Mouse (Mus musculus): ENCODE measurements around the gene Pnrc1. TPM values are rescaled to one million over a fixed set of nuclear protein-coding genes. Genes with fewer than 3 reads are reported as not detected.

Pnrc1 gene
- total RNA-seq, 2 experiments from 2014 or later = 103 to 110 TPM

- DNase-seq = no peak
Measured at GRCm38 (mm10) chr4:33270386-33271314, 19.3 kb downstream of the Pnrc1 start.

- DNase-seq = no peak
Measured at GRCm38 (mm10) chr4:33264979-33265726, 24.8 kb downstream of the Pnrc1 start.

GRCm38 (mm10) chr4:33262897-33263296 lies 27.1 kb downstream of the Pnrc1 start:
- DNase-seq = no peak

- peak; percentile 96 for DNase-seq
Measured at GRCm38 (mm10) chr4:33261311-33261753, 28.6 kb downstream of the Pnrc1 start.

DNA sequence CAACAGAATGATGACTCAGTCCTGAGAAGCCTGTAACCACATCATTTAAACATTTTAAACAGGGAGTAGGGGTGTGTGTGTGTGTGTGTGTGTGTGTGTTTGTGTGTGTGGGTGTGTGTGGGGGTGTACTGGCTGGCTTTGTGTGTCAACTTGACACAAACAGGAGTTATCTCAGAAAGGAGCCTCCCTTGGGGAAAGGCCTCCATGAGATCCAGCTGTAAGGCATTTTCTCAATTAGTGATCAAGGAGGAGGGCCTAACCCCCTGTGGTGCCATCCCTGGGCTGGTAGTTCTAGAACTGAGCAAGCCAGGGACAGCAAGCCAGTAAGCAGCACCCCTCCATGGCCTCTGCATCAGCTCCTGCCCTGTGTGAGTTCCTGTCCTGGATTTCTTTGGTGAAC lies 29.7 kb downstream of the Pnrc1 start:
- DNase-seq = no peak

GRCm38 (mm10) chr4:33257263-33257964 lies 32.5 kb downstream of the Pnrc1 start:
- peak; percentile 46 for DNase-seq

GRCm38 (mm10) chr4:33254706-33255105 lies 35.3 kb downstream of the Pnrc1 start:
- no peak for DNase-seq

GRCm38 (mm10) chr4:33250867-33251266 lies 39.1 kb downstream of the Pnrc1 start:
- DNase-seq = no peak

- no peak for DNase-seq
Measured at GRCm38 (mm10) chr4:33249716-33250230, 40.2 kb downstream of the Pnrc1 start.

- DNase-seq = peak; percentile 24
Measured at GRCm38 (mm10) chr4:33248915-33249314, 41.0 kb downstream of the Pnrc1 start.

DNA sequence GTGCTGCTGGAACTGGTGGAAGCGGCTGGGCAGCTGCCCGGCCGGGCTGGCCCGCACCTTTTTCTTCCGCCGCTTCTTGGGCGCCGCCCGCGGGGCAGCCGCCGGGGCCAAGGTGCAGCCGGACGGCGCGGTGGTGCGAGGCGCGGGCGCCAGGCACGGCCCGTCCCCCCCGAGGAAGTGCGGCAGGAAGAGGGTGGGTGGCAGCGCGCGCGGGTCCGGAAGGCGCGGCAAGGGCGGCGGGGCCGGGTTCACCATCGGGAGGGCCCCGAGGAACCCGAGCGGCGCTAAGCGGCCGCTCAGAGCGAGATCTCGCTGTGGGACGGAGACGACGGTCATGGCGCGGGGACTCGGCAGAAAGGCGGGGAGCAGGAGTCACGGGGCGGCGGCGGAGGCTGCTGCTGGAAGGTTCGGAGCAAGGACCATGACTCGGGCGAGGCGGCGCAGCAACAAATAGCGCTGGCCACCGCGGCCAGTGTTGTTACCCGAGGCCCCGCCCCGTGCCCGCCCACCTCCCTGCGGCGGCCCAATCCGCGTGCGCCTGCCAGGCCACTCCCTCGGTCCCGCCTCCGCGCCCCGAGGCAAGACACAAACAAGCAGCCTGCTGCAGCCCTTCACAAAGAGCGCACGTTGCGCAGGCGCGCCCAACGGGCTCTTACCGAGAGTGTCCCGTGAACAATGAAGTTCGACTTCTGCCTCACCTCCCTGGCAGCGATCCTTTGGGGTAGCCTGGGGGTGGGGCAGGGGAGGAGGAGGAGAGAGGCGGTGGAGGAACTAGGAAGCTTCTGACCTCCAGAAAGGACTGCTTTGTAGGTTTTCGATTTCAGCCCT lies 41.7 kb downstream of the Pnrc1 start:
- DNase-seq = peak; percentile 99

DNA sequence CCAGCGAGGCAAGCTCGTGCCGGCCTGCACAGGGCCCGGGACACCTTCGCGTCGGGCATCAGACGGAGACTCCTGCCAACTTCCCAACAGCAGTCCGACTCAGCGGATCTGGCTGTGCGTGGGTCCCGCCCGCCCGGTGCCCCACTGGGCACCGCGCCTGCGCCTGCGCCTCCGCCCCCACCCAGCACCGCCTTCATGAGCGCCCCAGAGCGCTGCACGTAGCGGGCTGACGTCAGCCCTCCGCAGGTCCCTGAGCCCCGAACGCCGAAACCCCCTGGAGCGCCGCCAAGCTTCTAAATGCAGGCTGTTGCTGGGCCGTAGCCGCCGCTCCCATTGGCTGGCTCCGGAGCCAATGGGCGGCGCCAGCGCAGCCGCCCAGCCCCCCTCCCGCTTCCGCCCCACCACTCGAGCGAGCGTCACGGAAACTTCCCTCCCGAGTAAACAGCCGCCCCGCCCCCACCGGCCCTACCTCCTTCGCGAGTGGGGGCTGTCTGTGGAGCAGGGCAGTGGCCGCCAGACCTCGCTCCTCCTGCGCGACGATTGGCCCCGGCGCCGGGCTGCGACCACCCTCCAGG lies 42.4 kb downstream of the Pnrc1 start:
- DNase-seq = peak; percentile 100

GRCm38 (mm10) chr4:33245853-33246395 lies 44.0 kb downstream of the Pnrc1 start:
- DNase-seq = no peak

GRCm38 (mm10) chr4:33243921-33244320 lies 46.0 kb downstream of the Pnrc1 start:
- no peak for DNase-seq

- DNase-seq = no peak
Measured at GRCm38 (mm10) chr4:33243016-33243758, 46.8 kb downstream of the Pnrc1 start.

- DNase-seq = peak; percentile 22
Measured at GRCm38 (mm10) chr4:33242536-33242935, 47.4 kb downstream of the Pnrc1 start.

DNA sequence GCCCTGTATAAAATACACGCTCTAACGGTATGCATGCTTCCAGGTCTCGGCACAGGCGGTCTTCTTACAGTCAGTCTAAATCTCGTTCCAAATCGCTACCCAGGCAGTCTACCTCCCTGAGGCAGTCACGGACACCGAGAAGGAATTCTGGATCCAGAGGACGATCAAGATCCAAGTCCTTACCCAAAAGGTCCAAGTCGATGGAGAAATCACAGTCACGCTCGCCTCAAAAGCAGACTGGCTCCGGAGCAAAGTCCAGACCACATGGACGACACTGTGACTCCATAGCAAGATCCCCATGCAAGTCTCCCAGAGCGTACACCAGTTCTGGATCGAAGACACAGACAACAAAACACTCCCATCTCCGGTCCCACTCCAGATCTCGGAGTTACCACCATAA lies 59.1 kb downstream of the Pnrc1 start:
- DNase-seq = no peak

DNA sequence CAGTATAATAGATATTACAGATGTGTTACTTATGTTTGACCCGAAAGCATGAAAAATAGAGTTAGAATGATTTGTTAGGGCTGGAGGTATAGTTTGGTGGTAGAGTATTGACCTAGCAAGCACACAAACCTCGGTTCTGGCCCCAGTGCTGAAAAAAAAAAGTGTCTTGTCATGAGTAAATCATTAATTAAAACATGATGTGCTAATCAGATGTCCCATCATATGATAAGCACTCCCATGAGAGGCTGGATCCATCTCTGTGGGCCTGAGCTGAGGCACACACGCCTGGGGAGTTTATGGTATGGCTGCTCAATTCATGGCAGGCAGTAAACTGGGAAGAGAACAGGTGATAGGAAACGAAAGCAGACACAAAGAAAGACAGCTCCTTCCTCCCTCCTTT lies 60.3 kb downstream of the Pnrc1 start:
- DNase-seq = no peak

GRCm38 (mm10) chr4:33227164-33227563 lies 62.8 kb downstream of the Pnrc1 start:
- no peak for DNase-seq

DNA sequence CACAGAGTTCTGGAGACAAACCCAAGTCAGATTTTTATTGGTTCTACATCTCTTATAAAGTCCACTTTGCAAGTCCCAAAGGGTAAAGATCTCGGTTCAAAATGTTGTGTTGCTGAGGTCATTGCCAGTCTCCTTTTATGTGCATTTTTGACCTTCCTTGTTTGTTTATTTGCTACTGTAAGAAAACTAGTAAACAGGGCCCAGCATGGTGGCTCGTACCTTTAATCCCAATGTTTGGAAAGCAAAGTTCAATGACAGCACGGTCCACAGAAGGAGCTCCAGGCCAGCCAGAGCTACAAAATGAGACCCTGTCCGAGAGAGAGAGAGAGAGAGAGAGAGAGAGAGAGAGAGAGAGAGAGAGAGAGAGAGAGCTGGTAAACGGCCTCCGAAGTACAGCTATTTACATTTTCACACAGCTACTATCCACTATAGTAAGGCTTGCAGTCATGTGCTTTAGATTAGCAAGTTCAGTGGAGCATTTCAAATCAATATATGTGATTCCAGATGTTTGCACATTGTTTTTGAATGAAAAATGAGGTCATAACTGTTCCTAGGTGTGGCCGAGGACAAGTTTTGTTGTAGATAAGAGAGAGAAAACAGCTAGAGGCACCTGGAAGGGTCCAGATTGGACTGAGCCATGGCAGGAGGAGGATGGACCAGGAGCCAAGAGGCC lies 65.8 kb downstream of the Pnrc1 start:
- DNase-seq = no peak

Data from heart, postnatal 4 days (tissue).